Mouse (Mus musculus) lung, adult 2 months (tissue): Measurements from ENCODE around the gene Atf4.

Experiments
- CTCF ChIP-seq: fragments of 200-500 bp; IDR thresholded peaks from 2 replicates; pipeline ENCODE4 v1.5.1; 2011; ENCODE audit warnings: mild to moderate bottlenecking, low read length, control low read depth; ENCODE audit not compliant: insufficient read depth
- POLR2A ChIP-seq: fragments of 200-500 bp; IDR thresholded peaks from 2 replicates; pipeline ENCODE4 v1.6.1; 2011; ENCODE audit warnings: low read depth, mild to moderate bottlenecking, control low read depth, low read length, borderline replicate concordance; ENCODE audit errors: extremely low read depth

DNA sequence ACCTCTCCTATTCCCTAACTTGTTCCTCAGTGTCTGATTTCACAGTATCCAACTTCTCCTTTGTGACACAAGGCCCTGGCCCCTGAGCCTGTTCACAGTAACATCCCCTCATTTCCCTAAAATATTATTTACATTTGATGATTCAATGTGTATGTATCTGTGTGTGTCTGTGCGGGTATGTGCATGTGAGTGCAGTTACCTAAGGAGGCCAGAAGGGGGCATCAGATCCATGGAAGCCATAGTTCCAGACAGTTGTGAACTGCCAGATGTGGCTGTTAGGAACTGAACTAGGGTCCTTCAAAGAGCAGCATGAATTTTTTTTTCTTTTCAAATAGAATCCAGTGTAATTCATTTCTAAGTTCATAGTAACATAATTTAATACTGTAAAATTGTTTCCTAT, 42.2 kb downstream of the Atf4 start:
- no peak for TF ChIP-seq CTCF
- no peak for TF ChIP-seq POLR2A
